Mouse (Mus musculus) frontal cortex, adult (tissue): ENCODE results near the gene Pianp.

Experiments
- ATAC-seq: cut with Nextera tagmentation; 2 replicates; pipeline ENCODE4 v1.9.2; 2017; ENCODE audit warnings: mild to moderate bottlenecking, moderate library complexity, mixed read lengths; ENCODE audit not compliant: low TSS enrichment

The Pianp gene

GRCm38 (mm10) chr6:124996551-124997501, at the start of gene Pianp:
Pianp (plus strand) TSS chr6:124996694.
- ATAC-seq = peak; percentile 56

- ATAC-seq = no peak
Observed at GRCm38 (mm10) chr6:124953991-124954715, 42.3 kb upstream of the Pianp start.

DNA sequence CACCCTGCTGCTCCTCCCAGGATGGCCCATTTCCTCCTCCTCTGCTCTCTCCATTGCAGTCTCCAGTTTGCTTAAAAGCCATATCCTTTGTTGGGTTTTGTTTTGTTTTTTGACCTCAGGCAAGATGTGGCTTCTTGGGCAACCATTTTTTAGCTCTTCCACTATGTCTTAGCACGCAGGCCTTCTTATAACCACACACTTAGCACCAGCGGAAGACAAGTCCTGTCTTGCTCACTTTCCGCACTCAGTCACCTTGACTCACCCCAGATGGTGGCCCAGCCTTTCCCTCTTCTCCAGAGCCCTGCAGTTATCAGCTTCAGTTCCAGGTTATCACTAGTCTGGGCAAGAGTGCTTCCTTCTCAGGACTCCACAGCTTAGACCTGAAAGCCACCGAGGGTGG, 41.3 kb upstream of the Pianp start:
- no peak for ATAC-seq

- no peak for ATAC-seq
Observed at GRCm38 (mm10) chr6:124958127-124958526, 38.4 kb upstream of the Pianp start.

GRCm38 (mm10) chr6:124959960-124960359, 36.5 kb upstream of the Pianp start:
- no peak for ATAC-seq

DNA sequence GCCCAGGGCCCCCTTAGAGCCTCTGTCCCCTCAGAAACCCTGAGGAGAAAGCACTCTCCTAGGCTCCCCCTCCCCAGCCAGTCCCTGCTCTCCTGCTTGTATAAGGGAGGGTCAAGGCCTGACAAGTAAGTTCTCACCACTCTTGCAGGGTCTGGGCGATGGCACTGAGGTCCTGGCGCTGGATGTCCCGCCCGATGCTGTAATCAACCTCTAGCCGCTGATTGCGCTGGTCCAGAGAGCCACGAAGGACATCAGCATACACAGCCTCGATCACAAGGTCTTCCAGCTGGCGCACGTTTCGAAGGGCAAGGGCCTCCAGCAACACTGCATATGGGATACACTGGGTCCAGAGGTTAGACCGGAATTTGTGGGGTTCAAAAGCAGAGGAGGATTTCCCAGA, 35.5 kb upstream of the Pianp start:
- no peak for ATAC-seq

- ATAC-seq = no peak
Observed at GRCm38 (mm10) chr6:124964638-124965037, 31.9 kb upstream of the Pianp start.

- peak; percentile 97 for ATAC-seq
Observed at GRCm38 (mm10) chr6:124965088-124965719, 31.3 kb upstream of the Pianp start, which contains the start of gene Cops7a. Cops7a (minus strand) TSS chr6:124965538.

GRCm38 (mm10) chr6:124965747-124966146, 30.7 kb upstream of the Pianp start:
- ATAC-seq = no peak

DNA sequence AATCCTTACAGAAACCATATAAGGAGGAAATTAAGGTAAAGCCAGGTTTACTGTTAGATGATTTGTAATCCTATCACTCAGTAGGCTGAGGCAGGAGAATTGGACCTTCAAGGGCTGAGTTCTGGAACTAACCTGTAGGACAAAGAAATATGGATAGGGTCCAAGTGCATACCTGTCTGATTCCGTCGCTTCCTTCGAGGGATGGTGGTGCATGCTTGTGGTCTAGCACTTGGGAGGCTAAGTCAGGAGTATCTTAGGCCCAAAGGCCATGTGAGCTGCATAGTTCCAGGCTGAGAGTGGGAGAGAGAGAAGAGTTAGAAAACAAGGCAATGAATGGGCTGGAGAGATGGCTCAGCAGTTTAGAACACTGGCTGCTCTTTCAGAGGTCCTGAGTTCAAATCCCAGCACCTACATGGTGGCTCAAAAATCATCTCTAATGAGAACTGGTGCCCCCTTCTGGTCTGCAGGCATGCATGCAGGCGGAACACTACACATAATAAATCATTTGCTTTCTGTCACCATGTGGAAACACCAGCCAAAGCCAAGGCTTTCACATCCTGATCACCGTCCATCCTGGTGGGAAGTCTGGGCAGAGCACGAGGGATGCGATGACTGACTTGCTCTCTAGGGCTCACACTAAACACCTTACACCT, 29.9 kb upstream of the Pianp start:
- no peak for ATAC-seq

GRCm38 (mm10) chr6:124967766-124968165, 28.7 kb upstream of the Pianp start:
- ATAC-seq = no peak

DNA sequence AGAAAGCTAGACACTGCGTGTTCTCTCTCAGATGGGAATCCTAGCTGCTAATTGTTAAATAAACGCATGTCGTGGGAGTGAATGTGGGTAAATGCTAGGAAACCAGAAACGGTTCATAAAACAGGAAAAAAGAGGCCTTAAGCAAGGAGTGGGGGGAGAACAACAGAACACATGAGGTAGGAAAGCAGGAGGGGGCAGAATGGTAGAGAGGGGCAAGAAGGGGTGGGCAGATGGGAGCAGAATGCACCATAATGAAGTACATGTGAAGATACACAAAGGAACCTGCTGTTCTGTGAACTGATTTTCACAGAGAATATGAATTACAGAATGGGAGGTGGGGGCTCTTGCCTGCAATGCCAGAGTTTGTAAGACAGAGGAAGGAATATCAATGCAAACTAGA, 4.3 kb upstream of the Pianp start:
- ATAC-seq = no peak

DNA sequence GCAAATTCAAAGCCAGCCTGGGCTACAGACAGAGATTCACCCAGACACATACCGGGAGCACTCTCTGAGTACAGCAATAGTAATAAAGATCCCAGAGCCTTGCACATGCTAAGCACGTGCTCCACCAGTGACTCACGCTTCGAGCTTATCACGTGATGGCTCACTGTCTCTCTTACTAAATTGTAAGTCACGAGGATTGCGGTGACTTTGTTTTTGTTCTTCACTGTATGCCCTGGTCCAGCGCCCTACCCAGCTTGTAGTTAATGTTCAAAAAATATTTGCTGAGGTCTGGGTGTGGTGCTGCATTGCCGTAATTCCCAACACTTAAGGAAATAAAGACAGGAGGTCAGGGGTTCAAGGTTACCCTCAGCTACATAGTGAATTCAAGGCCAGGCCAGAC, 3.1 kb upstream of the Pianp start:
- ATAC-seq = no peak

GRCm38 (mm10) chr6:124993876-124994275, 2.6 kb upstream of the Pianp start:
- ATAC-seq = 0 out of 2 replicates have a peak, but pooled peaks have one; percentile 13

DNA sequence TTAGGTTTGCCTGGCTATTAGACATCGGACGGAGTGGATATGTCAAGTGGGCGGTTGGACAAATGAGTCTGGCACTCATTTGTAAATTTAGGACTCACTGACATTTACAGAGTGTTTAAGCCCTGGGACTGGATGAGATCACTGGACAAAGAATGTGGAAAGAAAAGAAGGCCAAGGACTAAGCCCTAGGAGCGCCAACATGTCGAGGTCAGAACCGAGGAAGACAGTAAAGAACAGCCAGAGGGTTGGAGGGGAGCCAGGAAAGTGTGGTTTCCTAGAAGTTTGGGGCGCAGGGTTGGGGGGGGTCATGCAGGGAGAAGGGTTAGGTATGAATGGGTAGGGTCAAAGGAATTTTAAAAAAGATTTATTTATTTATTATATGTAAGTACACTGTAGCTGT, 1.2 kb upstream of the Pianp start:
- no peak for ATAC-seq

- ATAC-seq = peak; percentile 15; the same call in 1 of the 2 replicates
Observed at GRCm38 (mm10) chr6:124995831-124996403, 577 bp upstream of the Pianp start.

- ATAC-seq = peak; percentile 61
Observed at GRCm38 (mm10) chr6:124998066-124998465, 1.6 kb downstream of the Pianp start.

- no peak for ATAC-seq
Observed at GRCm38 (mm10) chr6:124999091-124999490, 2.6 kb downstream of the Pianp start.

DNA sequence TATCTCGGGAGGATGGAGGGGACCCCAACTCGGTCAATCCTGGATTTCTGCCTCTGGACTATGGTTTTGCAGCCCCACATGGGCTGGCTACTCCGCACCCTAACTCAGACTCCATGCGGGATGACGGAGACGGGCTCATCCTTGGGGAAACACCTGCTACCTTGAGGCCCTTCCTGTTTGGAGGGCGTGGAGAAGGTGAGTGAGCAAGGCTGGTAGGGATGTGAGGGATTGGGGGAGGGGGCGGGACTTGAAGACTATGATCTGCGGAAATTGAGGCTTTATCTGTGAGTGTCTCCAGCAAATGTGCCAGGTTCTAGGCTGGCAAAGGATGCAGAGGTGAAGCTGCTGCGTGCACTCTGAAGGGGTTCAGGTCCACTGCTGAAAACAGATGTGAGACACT, 3.1 kb downstream of the Pianp start:
- no peak for ATAC-seq

GRCm38 (mm10) chr6:125003706-125004105, 7.2 kb downstream of the Pianp start:
- no peak for ATAC-seq

DNA sequence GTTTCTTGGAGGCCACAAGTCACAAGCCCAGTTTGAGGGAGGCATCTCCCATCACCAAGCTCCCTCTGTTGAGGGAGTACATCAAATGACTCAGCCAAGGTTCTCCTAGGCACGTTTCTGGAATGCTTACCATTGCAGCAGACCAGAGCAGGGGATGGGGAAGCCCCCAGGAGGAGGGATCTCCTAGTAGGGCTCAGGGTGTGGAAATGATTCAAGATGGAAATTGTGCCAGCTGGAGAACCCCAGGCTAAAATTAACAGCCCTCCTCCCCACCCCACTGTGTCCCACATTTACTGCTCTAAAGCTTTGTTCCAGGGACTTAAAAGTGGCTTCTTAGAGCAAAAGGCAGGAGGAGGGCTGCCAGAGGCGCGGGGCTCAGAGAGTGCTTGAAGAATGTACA, 8.6 kb downstream of the Pianp start:
- ATAC-seq = no peak
